Mouse (Mus musculus) embryonic fibroblast, embryonic 13.5 days (primary cell): ENCODE measurements around the gene Gpr19. TPM values are rescaled to one million over a fixed set of nuclear protein-coding genes. Genes with fewer than 3 reads are reported as not detected.
A peak's percentile ranks its signal among the peaks of the same experiment; 100 is the strongest.

Source experiments
- H3K27ac ChIP-seq: 2 replicates; pipeline ENCODE4 v1.5.1; 2012; ENCODE audit warnings: low read length, control low read depth, inconsistent platforms; ENCODE audit not compliant: insufficient read depth
- H3K4me1 ChIP-seq: 2 replicates; pipeline ENCODE4 v1.6.1; 2011; ENCODE audit warnings: low read length; ENCODE audit not compliant: control insufficient read depth, insufficient read depth
- H3K4me3 ChIP-seq: 2 replicates; pipeline ENCODE4 v1.5.1; 2011; ENCODE audit warnings: mild to moderate bottlenecking, control low read depth, low read length; ENCODE audit not compliant: insufficient read depth
- CTCF ChIP-seq: IDR thresholded peaks from 2 replicates; pipeline ENCODE4 v1.5.1; 2011; ENCODE audit warnings: mild to moderate bottlenecking, control low read depth, low read length, moderate library complexity, borderline replicate concordance; ENCODE audit not compliant: insufficient read depth
- POLR2A ChIP-seq: IDR thresholded peaks from 2 replicates; pipeline ENCODE4 v1.6.1; 2011; ENCODE audit warnings: low read depth, mild to moderate bottlenecking, control low read depth, low read length, moderate library complexity
- polyA plus RNA-seq: library from polyadenylated mRNA; stranded (reverse); fragments of >200 nt; gene quantifications from 2 replicates; pipeline ENCODE4 v1.2.4, GENCODE M21; 2011; ENCODE audit warnings: low read depth; ENCODE audit not compliant: missing spikeins, insufficient read length

Gene Gpr19
- polyA plus RNA-seq, 1 experiment, result 6.6 TPM

DNA sequence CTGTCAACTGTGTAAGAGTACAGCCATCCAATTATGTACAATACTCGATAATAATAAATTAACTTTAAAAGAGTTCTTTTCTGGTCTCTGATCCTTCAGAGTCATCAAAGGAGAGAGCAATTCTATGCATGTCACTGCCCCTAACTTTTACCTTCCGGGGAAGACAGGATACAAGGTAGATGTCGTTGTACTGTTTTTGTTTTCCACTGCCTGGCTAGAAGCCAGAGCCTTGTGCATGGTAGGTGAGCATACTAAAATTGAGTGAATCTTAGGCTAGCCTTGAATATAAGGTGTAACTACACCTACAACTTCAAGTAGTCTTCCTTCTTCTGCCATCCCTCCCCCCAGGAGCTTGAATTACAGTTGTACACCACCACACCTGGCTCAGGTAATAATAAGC, 32.8 kb upstream of the Gpr19 start:
- Histone ChIP-seq H3K4me3 (no peak overlapping the region), H3K27ac (no peak overlapping the region), H3K4me1 (peaks cover 5% of the 10 kb centered on the region; the same call in 1 of the 2 replicates)
- no peak for TF ChIP-seq CTCF
- TF ChIP-seq POLR2A, result no peak

- Histone ChIP-seq H3K4me1 (peaks cover 5% of the 10 kb centered on the region; the same call in 1 of the 2 replicates), H3K27ac (no peak overlapping the region)
- no peak for TF ChIP-seq CTCF
- no peak for TF ChIP-seq POLR2A
Measured at GRCm38 (mm10) chr6:134930383-134930782, 32.0 kb upstream of the Gpr19 start.

DNA sequence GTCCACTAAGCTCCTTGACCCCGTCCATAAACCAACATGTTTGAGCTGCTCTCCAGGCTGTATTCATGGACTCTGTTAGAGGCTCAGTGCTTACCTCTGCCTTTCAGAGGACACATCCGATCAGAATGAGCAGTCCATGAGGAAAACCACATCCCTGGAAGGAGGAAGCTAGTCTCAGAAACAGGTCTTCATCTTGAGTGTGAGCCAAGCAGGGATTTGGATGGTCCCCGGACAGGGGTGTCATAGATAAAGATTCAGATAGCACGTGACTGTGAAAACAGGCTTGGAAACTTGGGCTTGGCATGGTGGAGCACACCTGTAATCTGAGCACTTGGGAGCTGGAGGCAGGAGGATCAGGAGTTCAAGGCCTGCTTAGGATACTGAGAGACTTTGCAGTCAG, 31.5 kb upstream of the Gpr19 start:
- peaks cover 5% of the 10 kb centered on the region; the same call in 1 of the 2 replicates for H3K4me1 ChIP-seq
- peak overlapping the region; percentile 39 for H3K4me3 ChIP-seq
- no peak overlapping the region for H3K27ac ChIP-seq
- TF ChIP-seq POLR2A (no peak), CTCF (no peak)

More at GRCm38 (mm10) chr6:134930383-134930782, 32.0 kb upstream of the Gpr19 start:
- peak overlapping the region; percentile 39 for H3K4me3 ChIP-seq

DNA sequence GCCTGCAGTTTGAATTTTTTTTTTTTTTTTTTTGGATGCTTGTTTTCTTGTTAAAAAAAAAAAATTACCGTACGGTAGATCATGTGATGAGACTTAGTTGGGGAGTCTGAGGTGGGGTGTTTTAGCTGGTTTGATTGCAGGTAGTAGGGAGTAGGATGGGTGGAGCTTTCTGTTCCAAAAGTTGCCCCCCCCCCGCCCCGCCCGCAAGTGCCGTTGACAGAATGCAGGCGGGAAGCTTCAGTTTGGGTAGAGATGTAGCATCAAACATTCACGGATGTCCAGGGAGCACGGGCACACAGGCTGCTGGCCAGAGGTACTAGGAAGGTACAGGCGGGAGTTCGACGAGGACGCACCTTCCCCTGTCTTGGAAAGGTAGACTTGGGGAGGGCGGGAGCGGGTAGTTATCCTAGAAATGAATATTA, 30.5 kb upstream of the Gpr19 start:
- TF ChIP-seq POLR2A (peak; percentile 76), CTCF (no peak)
- Histone ChIP-seq H3K4me1 (peaks cover 5% of the 10 kb centered on the region; the same call in 1 of the 2 replicates), H3K4me3 (peak overlapping the region; percentile 86), H3K27ac (peak overlapping the region; percentile 43)

GRCm38 (mm10) chr6:134928096-134928888, 29.9 kb upstream of the Gpr19 start:
- Histone ChIP-seq H3K4me1 (peaks cover 5% of the 10 kb centered on the region; the same call in 1 of the 2 replicates), H3K4me3 (peak overlapping the region; percentile 49), H3K27ac (peak overlapping the region; percentile 96)
- TF ChIP-seq POLR2A, result peak; percentile 94
- no peak for TF ChIP-seq CTCF

- peak overlapping the region; percentile 96 for H3K27ac ChIP-seq
- TF ChIP-seq CTCF (no peak), POLR2A (peak; percentile 23)
- H3K4me3 ChIP-seq, result peak overlapping the region; percentile 49
- peaks cover 3% of the 10 kb centered on the region; the same call in 1 of the 2 replicates for H3K4me1 ChIP-seq
Measured at GRCm38 (mm10) chr6:134927595-134928095, 29.3 kb upstream of the Gpr19 start.

- H3K27ac ChIP-seq, result peak overlapping the region; percentile 96
- H3K4me3 ChIP-seq, result peak overlapping the region; percentile 49
- H3K4me1 ChIP-seq, result peaks cover 3% of the 10 kb centered on the region; the same call in 1 of the 2 replicates
- TF ChIP-seq POLR2A, result no peak; the same call in 1 of the 2 replicates
- TF ChIP-seq CTCF, result no peak
Measured at GRCm38 (mm10) chr6:134926803-134927594, 28.6 kb upstream of the Gpr19 start.

GRCm38 (mm10) chr6:134926338-134926705, 27.9 kb upstream of the Gpr19 start:
- Histone ChIP-seq H3K4me3 (peak overlapping the region; percentile 49; the same call in 1 of the 2 replicates), H3K4me1 (peaks cover 3% of the 10 kb centered on the region; the same call in 1 of the 2 replicates), H3K27ac (peak overlapping the region; percentile 96)
- TF ChIP-seq CTCF (no peak), POLR2A (no peak)

DNA sequence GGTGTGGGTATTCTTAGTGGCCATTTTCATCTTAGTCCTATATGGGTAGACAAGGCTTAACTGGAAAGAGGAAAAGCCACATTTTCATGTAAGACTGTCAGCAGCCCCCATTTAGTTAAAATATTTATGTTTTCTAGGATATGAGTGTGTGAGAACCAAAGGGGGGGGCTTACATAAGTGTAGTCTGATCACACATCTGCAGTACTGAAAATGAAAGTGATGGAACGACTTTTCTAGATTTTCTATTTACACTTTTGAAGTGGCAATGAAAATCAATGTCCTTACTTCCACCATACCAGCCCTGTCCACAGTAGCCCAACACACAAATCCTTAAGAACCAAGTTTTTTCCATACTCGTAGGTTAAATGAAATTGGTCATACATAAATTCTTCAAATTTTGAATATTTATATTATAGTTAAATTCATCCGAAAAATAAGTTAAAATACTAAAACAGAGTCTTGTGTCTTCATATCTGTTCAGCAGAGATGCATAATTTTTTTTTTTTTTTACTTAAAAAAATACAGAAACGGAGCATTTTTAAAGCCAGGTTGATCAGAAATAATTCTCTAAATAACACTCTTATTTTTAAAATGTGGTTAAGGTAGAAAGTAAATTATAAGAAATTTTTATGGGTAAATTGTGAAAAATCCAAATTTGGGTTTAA, 27.4 kb upstream of the Gpr19 start:
- peaks cover 3% of the 10 kb centered on the region; the same call in 1 of the 2 replicates for H3K4me1 ChIP-seq
- no peak for TF ChIP-seq CTCF
- TF ChIP-seq POLR2A, result no peak
- H3K4me3 ChIP-seq, result no peak overlapping the region
- peak overlapping the region; percentile 32; the same call in 1 of the 2 replicates for H3K27ac ChIP-seq
